Comparison of ENCODE assay signal across 26 mouse cellular contexts in the genomic region with DNA sequence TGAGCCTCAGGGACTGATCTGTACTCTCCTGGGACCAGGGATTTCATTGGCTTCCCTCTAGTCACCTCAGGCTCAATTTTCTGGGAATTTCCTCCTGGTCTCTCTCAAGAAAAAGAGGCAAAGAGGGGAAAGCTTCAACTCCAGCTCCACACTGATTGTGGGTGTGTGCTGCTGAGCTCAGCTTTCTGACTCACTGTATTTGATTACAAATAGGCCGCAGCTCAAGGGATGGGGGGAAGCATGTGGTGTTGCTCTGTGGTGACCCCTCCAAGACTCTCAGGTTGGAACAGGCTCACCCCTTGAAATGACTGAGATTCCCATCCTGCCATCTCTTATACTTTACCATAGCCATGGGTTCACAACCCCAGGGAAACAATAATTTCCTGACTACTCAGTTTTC.
"Had no signal": no experiment of that assay in that cellular context is flagged by ENCODE, and none has a peak within 500 bp of the region (broad histone marks: within the 10 kb centered on the region; RNA-seq: fewer than 3 reads in every experiment).

No protein-coding gene starts in this region.

- ATAC-seq: hindbrain, embryonic 16.5 days; inflammation-experienced regulatory T-cells, adult 6 months; intestine, embryonic 15.5 days; intestine, postnatal 0 days had no signal

- H3K27me3 ChIP-seq: hindbrain, embryonic 12.5 days; intestine, embryonic 15.5 days; limb, embryonic 12.5 days; liver, embryonic 13.5 days; liver, embryonic 15.5 days had no signal

- H3K27ac ChIP-seq: gastrocnemius, adult 2 months; heart, adult 2 months; hindbrain, embryonic 10.5 days; hindbrain, embryonic 12.5 days; hindbrain, embryonic 14.5 days; intestine, embryonic 15.5 days; layer of hippocampus, adult 2 months; left cerebral cortex, adult 2 months; limb, embryonic 10.5 days; limb, embryonic 12.5 days; liver, embryonic 13.5 days; liver, embryonic 15.5 days had no signal

- H3K9ac ChIP-seq: heart, embryonic 12.5 days; hindbrain, embryonic 12.5 days; hindbrain, embryonic 14.5 days; intestine, embryonic 15.5 days; limb, embryonic 12.5 days; liver, embryonic 13.5 days; liver, embryonic 15.5 days had no signal

- H3K9me3 ChIP-seq: heart, embryonic 12.5 days; hindbrain, embryonic 10.5 days; hindbrain, embryonic 12.5 days; intestine, embryonic 15.5 days; limb, embryonic 10.5 days; limb, embryonic 12.5 days; liver, embryonic 13.5 days; liver, embryonic 15.5 days had no signal

- H3K36me3 ChIP-seq: heart, embryonic 12.5 days; hindbrain, embryonic 10.5 days; hindbrain, embryonic 12.5 days; intestine, embryonic 15.5 days; limb, embryonic 10.5 days; limb, embryonic 12.5 days; liver, embryonic 13.5 days; liver, embryonic 15.5 days had no signal

- H3K4me2 ChIP-seq: heart, embryonic 12.5 days; hindbrain, embryonic 12.5 days; hindbrain, embryonic 14.5 days; intestine, embryonic 15.5 days; limb, embryonic 12.5 days; liver, embryonic 11.5 days; liver, embryonic 13.5 days; liver, embryonic 15.5 days had no signal

- H3K4me1 ChIP-seq: hindbrain, embryonic 10.5 days; hindbrain, embryonic 12.5 days; intestine, embryonic 15.5 days; limb, embryonic 12.5 days; liver, embryonic 13.5 days; liver, embryonic 15.5 days had no signal

- H3K4me3 ChIP-seq: gastrocnemius, adult 2 months; heart, adult 2 months; heart, embryonic 12.5 days; hindbrain, embryonic 10.5 days; hindbrain, embryonic 12.5 days; intestine, embryonic 15.5 days; layer of hippocampus, adult 2 months; left cerebral cortex, adult 2 months; limb, embryonic 10.5 days; limb, embryonic 12.5 days; liver, embryonic 13.5 days; liver, embryonic 15.5 days had no signal

- DNase-seq: gastrocnemius, adult 2 months; gastrocnemius, postnatal 10 days; gastrocnemius, postnatal 25 days; heart, adult 2 months; heart, postnatal 10 days; kidney, adult 18-20 months; kidney, adult 8-10 months; kidney, postnatal 10 days; kidney, postnatal 25 days; kidney, postnatal 4 days; liver; liver, embryonic 13.5 days had no signal
